Mouse (Mus musculus) kidney, adult 11 months (tissue): ENCODE measurements at regions not wholly inside any gene's neighbourhood (a gene's known extent, or its start where the extent isn't known, plus 50 kb on each side); places are given as distances from the start of the nearest gene placed in this dataset.
"Not testable (repeated sequence)": the region's sequence is repeated elsewhere in the genome, so short reads cannot be mapped to it uniquely, and the experiment has no call there.

Source experiments
- DNase-seq: peaks from one replicate; pipeline ENCODE4 v3.0.0; 2022

DNA sequence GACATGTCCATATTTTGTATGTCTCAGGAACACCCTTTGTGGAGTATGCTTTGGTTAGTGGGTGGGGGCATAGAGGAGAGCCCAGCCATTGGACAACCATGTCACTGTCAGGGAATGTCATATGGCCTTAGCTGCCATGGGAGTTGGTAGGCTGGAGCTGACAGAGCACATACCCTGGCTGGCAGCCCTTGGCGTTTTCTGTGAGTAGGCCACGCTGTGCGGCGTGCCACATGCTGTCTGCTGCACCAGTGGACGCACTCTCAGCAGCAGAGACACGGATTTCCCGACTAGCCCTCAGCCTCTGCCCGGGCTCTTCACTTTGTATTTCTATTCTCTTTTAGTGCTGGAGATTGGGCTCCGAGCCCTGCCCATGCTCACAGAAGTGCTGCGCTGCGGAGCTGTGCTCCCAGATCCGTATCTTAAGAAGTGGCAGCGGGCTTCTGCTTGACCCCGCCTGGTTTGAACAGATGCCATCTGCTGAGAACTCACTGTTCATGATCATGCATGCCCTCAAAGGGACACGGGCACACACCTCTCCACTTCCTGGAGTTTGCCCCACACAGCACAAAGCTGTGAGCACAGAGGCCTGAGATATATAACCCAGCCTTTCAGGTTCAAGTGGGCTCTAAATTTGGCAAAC, 160.1 kb downstream of the Sall1 start:
- no peak for DNase-seq

DNA sequence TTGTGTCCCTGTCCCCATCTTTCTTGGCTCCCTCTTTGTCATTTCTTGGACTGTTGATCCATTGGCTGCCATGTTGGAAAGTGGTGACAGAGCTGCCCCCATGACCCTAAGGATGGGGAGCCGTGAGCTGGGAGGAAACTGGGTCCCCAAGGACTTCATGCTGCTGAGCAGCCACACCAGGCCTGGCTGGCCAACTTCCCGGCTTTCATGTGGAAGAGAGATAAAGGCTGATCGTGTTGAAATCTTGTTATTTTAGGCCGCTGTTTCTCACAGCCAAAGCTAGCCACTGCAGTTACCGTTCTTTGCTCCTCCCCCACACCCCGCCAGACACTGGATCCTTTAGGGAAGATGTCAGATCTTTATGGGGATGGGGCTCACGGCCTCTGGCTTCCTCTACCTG, 164.1 kb downstream of the Sall1 start:
- no peak for DNase-seq

GRCm38 (mm10) chr8:88877921-88878320, 166.0 kb downstream of the Sall1 start:
- no peak for DNase-seq

GRCm38 (mm10) chr8:88862846-88863455, 166.1 kb downstream of the Cyld start:
- peak; percentile 76 for DNase-seq

- DNase-seq, result peak; percentile 92
These were observed 160.4 kb downstream of the Cyld start for GRCm38 (mm10) chr8:88857216-88857615.

DNA sequence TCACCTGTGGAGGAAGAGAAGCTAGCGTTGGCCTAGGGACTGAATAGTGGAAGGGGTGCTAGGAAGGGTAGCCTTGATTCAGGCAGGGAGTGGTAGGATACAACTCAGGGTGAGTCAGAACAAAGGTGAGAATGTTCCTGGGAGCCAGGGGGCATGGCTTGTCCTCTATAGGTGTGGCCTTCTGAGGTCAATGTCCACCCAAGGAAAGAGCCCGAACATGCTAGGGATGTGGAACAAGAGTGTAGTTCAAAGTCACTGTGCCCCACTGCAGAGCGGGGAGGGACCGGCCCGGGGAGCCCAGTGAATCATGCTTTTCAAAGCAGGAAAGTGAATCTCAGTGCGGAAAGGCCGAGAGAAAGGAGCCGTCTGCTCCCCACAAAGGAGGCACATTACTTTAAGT, 156.4 kb downstream of the Cyld start:
- peak; percentile 42 for DNase-seq

GRCm38 (mm10) chr8:88845916-88846315, 149.1 kb downstream of the Cyld start:
- no peak for DNase-seq

DNA sequence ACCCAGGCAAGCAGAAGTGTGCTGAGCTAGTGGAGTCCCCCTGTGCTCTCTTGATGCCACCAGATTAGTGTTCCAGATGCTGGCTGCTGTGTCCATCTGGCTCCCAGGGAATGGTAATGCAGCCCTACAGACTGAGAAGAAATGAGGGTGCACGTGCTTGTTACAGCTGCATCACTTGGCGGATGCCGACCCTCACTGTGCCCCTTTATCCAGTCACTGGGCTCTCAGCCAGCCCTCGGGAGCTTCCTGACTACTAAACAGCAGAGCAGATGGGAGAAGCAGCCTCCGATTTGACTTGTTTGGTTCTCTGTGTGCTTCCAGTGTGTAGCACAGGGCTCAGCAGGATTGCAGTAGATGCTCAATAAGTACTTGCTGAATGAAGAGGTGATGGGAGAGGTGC, 147.5 kb downstream of the Cyld start:
- no peak for DNase-seq

DNA sequence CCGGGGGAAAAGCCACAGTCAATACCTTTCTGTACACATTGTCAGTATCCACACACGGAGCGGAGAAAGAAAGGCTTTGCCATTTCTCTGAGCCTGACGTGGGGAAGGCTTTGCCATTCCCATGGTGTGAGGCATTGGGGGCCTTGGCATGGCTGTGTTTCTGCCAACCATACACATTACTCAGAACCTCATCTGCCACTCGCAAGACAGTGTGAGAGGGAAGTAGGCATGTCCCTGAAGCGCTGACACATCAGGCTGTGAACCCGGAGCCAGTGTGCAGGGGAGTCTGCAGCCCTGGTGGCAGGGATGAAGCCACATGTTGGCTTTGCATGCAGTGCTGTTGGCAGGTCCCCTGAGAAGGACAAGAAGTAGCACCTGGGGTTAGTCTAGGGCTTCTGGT, 145.6 kb downstream of the Cyld start:
- no peak for DNase-seq

DNA sequence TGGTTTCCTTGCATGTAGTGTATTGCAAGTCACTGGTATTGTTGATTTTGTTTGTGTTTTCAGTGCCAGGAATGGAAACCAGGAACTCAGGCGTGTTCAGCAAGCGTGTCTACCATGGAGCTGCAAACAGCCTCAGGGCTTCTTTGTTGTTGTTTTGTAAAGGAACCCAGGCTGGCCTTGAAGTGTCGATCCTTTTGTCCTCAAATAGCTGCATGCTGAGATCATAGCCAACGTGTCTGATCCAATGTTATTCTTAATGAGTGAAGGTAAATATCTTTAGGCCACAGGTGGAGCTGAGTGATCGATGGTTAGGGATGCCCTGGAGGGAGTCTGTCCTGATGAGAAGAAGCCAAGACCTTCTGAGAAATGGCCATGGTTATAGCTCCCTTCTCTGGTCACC, 143.3 kb downstream of the Cyld start:
- no peak for DNase-seq

DNA sequence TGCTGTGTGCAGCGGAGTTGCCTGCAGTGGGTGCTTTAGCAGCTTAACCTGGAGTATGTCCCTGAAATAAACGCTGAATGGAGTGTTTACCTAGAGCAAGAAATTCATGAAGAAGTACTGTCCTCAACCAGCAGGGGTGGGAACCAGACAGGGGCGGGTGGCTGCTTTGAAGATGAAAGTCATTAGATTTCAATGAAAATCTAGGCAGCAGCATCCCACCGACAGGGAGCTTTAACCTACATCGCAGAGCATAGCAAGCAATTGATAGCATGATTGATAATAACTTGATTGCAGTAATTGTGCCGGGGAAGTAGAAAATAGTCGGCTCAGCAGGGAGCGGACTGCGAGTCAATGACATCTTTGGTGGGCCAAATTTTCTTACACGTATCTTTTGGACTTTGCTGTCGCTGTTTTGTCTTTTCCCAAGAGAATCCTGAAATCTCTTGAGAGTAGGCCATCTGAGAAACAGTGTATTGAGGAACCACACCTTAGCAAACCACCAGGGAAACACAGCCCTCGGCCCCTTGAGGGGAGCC, 139.0 kb downstream of the Cyld start:
- DNase-seq, result no peak

- DNase-seq, result peak; percentile 32
These were observed 129.0 kb downstream of the Cyld start for GRCm38 (mm10) chr8:88825816-88826215.

GRCm38 (mm10) chr8:88823931-88824330, 127.1 kb downstream of the Cyld start:
- DNase-seq, result no peak

- no peak for DNase-seq
These were observed 123.5 kb downstream of the Cyld start for GRCm38 (mm10) chr8:88820275-88820850.

GRCm38 (mm10) chr8:88816461-88816860, 119.6 kb downstream of the Cyld start:
- no peak for DNase-seq

- no peak for DNase-seq
These were observed 117.4 kb downstream of the Cyld start for GRCm38 (mm10) chr8:88814246-88814645.

GRCm38 (mm10) chr8:88812901-88813676, 116.3 kb downstream of the Cyld start:
- DNase-seq, result no peak

DNA sequence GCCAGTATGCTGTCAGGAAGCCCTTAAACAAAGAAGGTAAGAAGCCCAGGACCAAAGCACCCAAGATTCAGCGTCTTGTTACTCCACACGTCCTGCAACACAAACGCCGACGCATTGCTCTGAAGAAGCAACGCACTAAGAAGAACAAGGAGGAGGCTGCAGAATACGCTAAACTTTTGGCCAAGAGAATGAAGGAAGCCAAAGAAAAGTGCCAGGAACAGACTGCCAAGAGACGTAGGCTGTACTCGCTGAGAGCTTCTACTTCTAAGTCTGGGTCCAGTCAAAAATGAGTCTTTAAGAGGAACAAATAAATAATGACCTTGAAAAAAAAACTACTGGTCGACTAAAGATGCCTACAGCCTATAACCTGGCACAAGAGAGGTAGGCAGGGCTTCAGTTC, 110.0 kb downstream of the Cyld start:
- not testable (repeated sequence) for DNase-seq
